Mouse (Mus musculus): ENCODE measurements at regions not wholly inside any gene's neighbourhood (a gene's known extent, or its start where the extent isn't known, plus 50 kb on each side); places are given as distances from the start of the nearest gene placed in this dataset.

GRCm38 (mm10) chr15:93903671-93904603, 308.2 kb upstream of the Prickle1 start:
- Histone ChIP-seq H3K4me1 (ENCODE audit: control insufficient read depth, insufficient read depth, low read length) (no peaks in the 10 kb centered on the region; the same call in 1 of the 2 replicates), H3K4me2 (ENCODE audit: low read depth, low read length) (no peak overlapping the region), H3K27ac (replicated peaks; ENCODE audit: low read depth, low read length) (peak overlapping the region; percentile 5; the same call in 1 of the 2 replicates), H3K9ac (replicated peaks; ENCODE audit: low read length) (no peak overlapping the region), H3K36me3 (replicated peaks; ENCODE audit: control insufficient read depth, insufficient read depth, low read depth, low read length) (no peaks in the 10 kb centered on the region), H3K27me3 (ENCODE audit: control insufficient read depth, insufficient read depth, low read length) (no peaks in the 10 kb centered on the region), H3K4me3 (ENCODE audit: low read depth, low read length) (no peak overlapping the region), H3K9me3 (replicated peaks; ENCODE audit: control insufficient read depth, low read length) (no peaks in the 10 kb centered on the region)
- DNase-seq (ENCODE audit: low spot score), result peak; percentile 74
- no peak; the same call in 1 of the 2 replicates for ATAC-seq (replicated peaks; ENCODE audit: insufficient number of reproducible peaks, low FRiP score, low TSS enrichment, low read depth)
- 21% methylated on average over 18 of the region's 18 CpGs for WGBS

DNA sequence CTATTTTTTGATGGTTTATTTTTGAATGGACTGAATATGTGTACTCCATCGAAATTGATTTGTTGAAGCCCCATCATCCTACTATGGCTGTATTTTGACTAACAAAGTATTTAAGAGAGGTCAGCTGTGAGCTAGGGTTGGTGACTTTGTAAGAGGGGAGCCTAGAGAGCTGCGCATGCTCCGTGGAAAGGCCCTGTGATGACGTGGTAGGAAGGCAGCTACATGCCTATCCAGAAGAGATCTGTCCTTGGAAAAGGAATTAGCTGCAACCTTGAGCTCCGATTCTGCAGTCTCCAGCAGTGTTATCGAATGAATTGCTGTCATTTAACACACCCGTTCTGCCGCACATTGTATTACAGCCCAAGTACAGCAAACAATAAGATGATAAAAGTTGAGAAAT, 287.1 kb upstream of the Prickle1 start:
- H3K9ac ChIP-seq (replicated peaks; ENCODE audit: low read length), result no peak overlapping the region
- no peak overlapping the region for H3K27ac ChIP-seq (replicated peaks; ENCODE audit: low read depth, low read length)
- ATAC-seq (replicated peaks; ENCODE audit: insufficient number of reproducible peaks, low FRiP score, low TSS enrichment, low read depth) (no peak), DNase-seq (ENCODE audit: low spot score) (no peak)
- no peaks in the 10 kb centered on the region for H3K36me3 ChIP-seq (replicated peaks; ENCODE audit: control insufficient read depth, insufficient read depth, low read depth, low read length)
- no peaks in the 10 kb centered on the region for H3K4me1 ChIP-seq (ENCODE audit: control insufficient read depth, insufficient read depth, low read length)
- no peak overlapping the region for H3K4me2 ChIP-seq (ENCODE audit: low read depth, low read length)
- no peak overlapping the region for H3K4me3 ChIP-seq (ENCODE audit: low read depth, low read length)
- no peaks in the 10 kb centered on the region for H3K27me3 ChIP-seq (ENCODE audit: control insufficient read depth, insufficient read depth, low read length)
- 91% methylated on average over 8 of the region's 8 CpGs for WGBS
- H3K9me3 ChIP-seq (replicated peaks; ENCODE audit: control insufficient read depth, low read length), result no peaks in the 10 kb centered on the region

DNA sequence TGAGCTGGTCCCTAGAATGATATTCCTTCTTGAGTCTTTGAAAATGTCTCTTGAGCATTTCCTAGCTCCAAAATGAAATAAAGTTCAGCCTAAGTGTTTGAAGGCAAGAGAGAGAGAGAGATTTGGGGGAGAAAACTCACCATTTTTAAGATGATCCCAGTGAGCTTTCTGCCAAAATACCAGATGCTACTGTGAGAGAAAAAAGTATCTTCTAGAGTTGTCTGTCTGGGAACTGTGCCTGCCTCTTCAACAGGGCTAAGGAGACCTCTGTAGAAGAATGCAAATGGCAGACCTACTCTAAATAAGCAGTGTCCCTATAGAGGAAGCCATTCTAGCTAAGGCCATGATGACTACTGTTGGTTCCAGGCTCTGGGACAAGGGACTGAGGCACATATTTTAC, 285.6 kb upstream of the Prickle1 start:
- DNase-seq (ENCODE audit: low spot score), result no peak
- no peak overlapping the region for H3K9ac ChIP-seq (replicated peaks; ENCODE audit: low read length)
- no peak overlapping the region for H3K4me2 ChIP-seq (ENCODE audit: low read depth, low read length)
- no peak overlapping the region for H3K27ac ChIP-seq (replicated peaks; ENCODE audit: low read depth, low read length)
- no peaks in the 10 kb centered on the region for H3K4me1 ChIP-seq (ENCODE audit: control insufficient read depth, insufficient read depth, low read length)
- no peaks in the 10 kb centered on the region for H3K36me3 ChIP-seq (replicated peaks; ENCODE audit: control insufficient read depth, insufficient read depth, low read depth, low read length)
- H3K27me3 ChIP-seq (ENCODE audit: control insufficient read depth, insufficient read depth, low read length), result no peaks in the 10 kb centered on the region
- H3K4me3 ChIP-seq (ENCODE audit: low read depth, low read length), result no peak overlapping the region
- no peaks in the 10 kb centered on the region for H3K9me3 ChIP-seq (replicated peaks; ENCODE audit: control insufficient read depth, low read length)
- no peak for ATAC-seq (replicated peaks; ENCODE audit: insufficient number of reproducible peaks, low FRiP score, low TSS enrichment, low read depth)

DNA sequence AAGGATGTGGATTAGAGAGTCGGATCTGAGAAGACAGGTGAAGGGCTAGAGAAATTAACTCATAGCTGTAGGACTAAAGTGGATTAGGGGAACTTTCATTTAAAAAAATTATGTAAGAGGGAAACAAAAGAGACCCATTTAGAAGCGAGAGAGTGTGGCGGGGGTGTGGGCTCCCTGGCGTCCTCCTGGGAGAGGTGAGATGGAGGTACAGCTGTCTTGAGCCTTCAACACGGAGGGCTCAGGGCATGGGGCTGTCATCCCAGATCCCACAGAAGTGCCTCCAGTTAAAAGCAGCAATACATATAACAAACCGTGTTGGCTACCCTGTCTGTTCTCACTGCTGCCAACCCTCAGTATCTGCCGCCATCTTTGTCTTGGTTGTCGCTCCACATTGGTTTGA, 284.6 kb upstream of the Prickle1 start:
- no peak overlapping the region for H3K27ac ChIP-seq (replicated peaks; ENCODE audit: low read depth, low read length)
- H3K4me2 ChIP-seq (ENCODE audit: low read depth, low read length), result no peak overlapping the region
- no peak for ATAC-seq (replicated peaks; ENCODE audit: insufficient number of reproducible peaks, low FRiP score, low TSS enrichment, low read depth)
- WGBS, result 85% methylated on average over 8 of the region's 8 CpGs
- no peak overlapping the region for H3K4me3 ChIP-seq (ENCODE audit: low read depth, low read length)
- H3K9ac ChIP-seq (replicated peaks; ENCODE audit: low read length), result no peak overlapping the region
- H3K27me3 ChIP-seq (ENCODE audit: control insufficient read depth, insufficient read depth, low read length), result no peaks in the 10 kb centered on the region
- H3K36me3 ChIP-seq (replicated peaks; ENCODE audit: control insufficient read depth, insufficient read depth, low read depth, low read length), result no peaks in the 10 kb centered on the region
- no peaks in the 10 kb centered on the region for H3K4me1 ChIP-seq (ENCODE audit: control insufficient read depth, insufficient read depth, low read length)
- no peak for DNase-seq (ENCODE audit: low spot score)
- H3K9me3 ChIP-seq (replicated peaks; ENCODE audit: control insufficient read depth, low read length), result no peaks in the 10 kb centered on the region

GRCm38 (mm10) chr15:93879006-93879405, 283.3 kb upstream of the Prickle1 start:
- DNase-seq (ENCODE audit: low spot score) (no peak), ATAC-seq (replicated peaks; ENCODE audit: insufficient number of reproducible peaks, low FRiP score, low TSS enrichment, low read depth) (no peak)
- Histone ChIP-seq H3K4me1 (ENCODE audit: control insufficient read depth, insufficient read depth, low read length) (no peaks in the 10 kb centered on the region), H3K27ac (replicated peaks; ENCODE audit: low read depth, low read length) (no peak overlapping the region), H3K9ac (replicated peaks; ENCODE audit: low read length) (no peak overlapping the region), H3K9me3 (replicated peaks; ENCODE audit: control insufficient read depth, low read length) (no peaks in the 10 kb centered on the region), H3K4me2 (ENCODE audit: low read depth, low read length) (no peak overlapping the region), H3K27me3 (ENCODE audit: control insufficient read depth, insufficient read depth, low read length) (no peaks in the 10 kb centered on the region), H3K36me3 (replicated peaks; ENCODE audit: control insufficient read depth, insufficient read depth, low read depth, low read length) (no peaks in the 10 kb centered on the region), H3K4me3 (ENCODE audit: low read depth, low read length) (no peak overlapping the region)
- WGBS, result 65% methylated on average over 3 of the region's 3 CpGs

GRCm38 (mm10) chr15:93876335-93876734, 280.6 kb upstream of the Prickle1 start:
- no peaks in the 10 kb centered on the region for H3K9me3 ChIP-seq (replicated peaks; ENCODE audit: control insufficient read depth, low read length)
- no peaks in the 10 kb centered on the region for H3K27me3 ChIP-seq (ENCODE audit: control insufficient read depth, insufficient read depth, low read length)
- no peak overlapping the region for H3K4me3 ChIP-seq (ENCODE audit: low read depth, low read length)
- DNase-seq (ENCODE audit: low spot score), result no peak
- no peak overlapping the region for H3K9ac ChIP-seq (replicated peaks; ENCODE audit: low read length)
- no peak overlapping the region for H3K4me2 ChIP-seq (ENCODE audit: low read depth, low read length)
- no peaks in the 10 kb centered on the region for H3K36me3 ChIP-seq (replicated peaks; ENCODE audit: control insufficient read depth, insufficient read depth, low read depth, low read length)
- no peak for ATAC-seq (replicated peaks; ENCODE audit: insufficient number of reproducible peaks, low FRiP score, low TSS enrichment, low read depth)
- no peaks in the 10 kb centered on the region for H3K4me1 ChIP-seq (ENCODE audit: control insufficient read depth, insufficient read depth, low read length)
- WGBS, result 88% methylated on average over 10 of the region's 10 CpGs
- H3K27ac ChIP-seq (replicated peaks; ENCODE audit: low read depth, low read length), result no peak overlapping the region

DNA sequence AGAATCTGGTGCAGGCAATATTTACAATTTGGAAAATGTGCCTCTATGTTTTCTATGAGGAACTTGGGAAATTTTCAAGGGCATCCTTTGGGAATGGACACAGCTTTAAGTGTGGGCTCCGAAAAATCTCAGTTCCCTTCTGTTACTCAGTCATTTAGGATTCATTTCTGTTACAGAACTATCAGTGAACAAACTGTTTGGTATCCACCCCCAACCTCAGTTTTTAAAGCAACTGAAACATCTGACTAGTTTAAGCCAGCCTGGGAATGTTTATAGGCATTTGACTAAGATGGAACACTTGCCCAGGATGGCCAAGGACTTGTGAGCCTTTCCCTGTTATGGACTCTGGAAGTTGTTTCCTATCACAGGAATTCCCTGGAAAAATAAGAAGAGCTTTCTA, 280.0 kb upstream of the Prickle1 start:
- no peak overlapping the region for H3K4me3 ChIP-seq (ENCODE audit: low read depth, low read length)
- H3K27me3 ChIP-seq (ENCODE audit: control insufficient read depth, insufficient read depth, low read length), result no peaks in the 10 kb centered on the region
- H3K9ac ChIP-seq (replicated peaks; ENCODE audit: low read length), result no peak overlapping the region
- DNase-seq (ENCODE audit: low spot score), result no peak
- H3K27ac ChIP-seq (replicated peaks; ENCODE audit: low read depth, low read length), result no peak overlapping the region
- H3K4me2 ChIP-seq (ENCODE audit: low read depth, low read length), result no peak overlapping the region
- no peaks in the 10 kb centered on the region for H3K36me3 ChIP-seq (replicated peaks; ENCODE audit: control insufficient read depth, insufficient read depth, low read depth, low read length)
- no peaks in the 10 kb centered on the region for H3K9me3 ChIP-seq (replicated peaks; ENCODE audit: control insufficient read depth, low read length)
- 90% methylated on average over 1 of the region's 1 CpGs for WGBS
- no peaks in the 10 kb centered on the region for H3K4me1 ChIP-seq (ENCODE audit: control insufficient read depth, insufficient read depth, low read length)
- no peak for ATAC-seq (replicated peaks; ENCODE audit: insufficient number of reproducible peaks, low FRiP score, low TSS enrichment, low read depth)

GRCm38 (mm10) chr15:93874206-93874605, 278.5 kb upstream of the Prickle1 start:
- 73% methylated on average over 6 of the region's 6 CpGs for WGBS
- no peaks in the 10 kb centered on the region for H3K27me3 ChIP-seq (ENCODE audit: control insufficient read depth, insufficient read depth, low read length)
- DNase-seq (ENCODE audit: low spot score), result no peak
- no peak overlapping the region for H3K4me2 ChIP-seq (ENCODE audit: low read depth, low read length)
- no peaks in the 10 kb centered on the region for H3K36me3 ChIP-seq (replicated peaks; ENCODE audit: control insufficient read depth, insufficient read depth, low read depth, low read length)
- H3K9me3 ChIP-seq (replicated peaks; ENCODE audit: control insufficient read depth, low read length), result no peaks in the 10 kb centered on the region
- no peak overlapping the region for H3K9ac ChIP-seq (replicated peaks; ENCODE audit: low read length)
- no peak overlapping the region for H3K27ac ChIP-seq (replicated peaks; ENCODE audit: low read depth, low read length)
- no peak for ATAC-seq (replicated peaks; ENCODE audit: insufficient number of reproducible peaks, low FRiP score, low TSS enrichment, low read depth)
- no peaks in the 10 kb centered on the region for H3K4me1 ChIP-seq (ENCODE audit: control insufficient read depth, insufficient read depth, low read length)
- no peak overlapping the region for H3K4me3 ChIP-seq (ENCODE audit: low read depth, low read length)
